Mouse (Mus musculus): ENCODE data around the gene Vpreb2. TPM values are rescaled to one million over a fixed set of nuclear protein-coding genes. Genes with fewer than 3 reads are reported as not detected.
A peak's percentile ranks its signal among the peaks of the same experiment; 100 is the strongest.
"Not testable (repeated sequence)": the region's sequence is repeated elsewhere in the genome, so short reads cannot be mapped to it uniquely, and the experiment has no call there.

Vpreb2 gene
- polyA plus RNA-seq, 1 experiment, result not detected

GRCm38 (mm10) chr16:17985078-17985477 is 4.8 kb downstream of the Vpreb2 start:
- TF ChIP-seq POLR2A (IDR thresholded peaks at IDR 0.05; ENCODE audit: borderline replicate concordance, low read depth, low read length) (no peak), CTCF (IDR thresholded peaks at IDR 0.05; ENCODE audit: low read depth, low read length) (no peak)
- H3K27ac ChIP-seq (ENCODE audit: insufficient read depth, low read depth, low read length), result no peak overlapping the region
- H3K4me3 ChIP-seq (ENCODE audit: insufficient read depth, low read length), result no peak overlapping the region
- H3K4me1 ChIP-seq (ENCODE audit: control insufficient read depth, insufficient read depth, low read length), result peaks cover 3% of the 10 kb centered on the region; the same call in 1 of the 2 replicates

- TF ChIP-seq POLR2A (IDR thresholded peaks at IDR 0.05; ENCODE audit: borderline replicate concordance, low read depth, low read length) (no peak), CTCF (IDR thresholded peaks at IDR 0.05; ENCODE audit: low read depth, low read length) (peak; percentile 80)
- H3K4me1 ChIP-seq (ENCODE audit: control insufficient read depth, insufficient read depth, low read length), result peaks cover 3% of the 10 kb centered on the region; the same call in 1 of the 2 replicates
- no peak overlapping the region for H3K4me3 ChIP-seq (ENCODE audit: insufficient read depth, low read length)
- H3K27ac ChIP-seq (ENCODE audit: insufficient read depth, low read depth, low read length), result no peak overlapping the region
Observed at GRCm38 (mm10) chr16:17986456-17987132, 6.4 kb downstream of the Vpreb2 start.

GRCm38 (mm10) chr16:17987703-17988102 is 7.5 kb downstream of the Vpreb2 start:
- H3K4me1 ChIP-seq (ENCODE audit: control insufficient read depth, insufficient read depth, low read length), result peaks cover 3% of the 10 kb centered on the region; the same call in 1 of the 2 replicates
- H3K4me3 ChIP-seq (ENCODE audit: insufficient read depth, low read length), result no peak overlapping the region
- TF ChIP-seq POLR2A (IDR thresholded peaks at IDR 0.05; ENCODE audit: borderline replicate concordance, low read depth, low read length), result no peak
- no peak for TF ChIP-seq CTCF (IDR thresholded peaks at IDR 0.05; ENCODE audit: low read depth, low read length)
- H3K27ac ChIP-seq (ENCODE audit: insufficient read depth, low read depth, low read length), result no peak overlapping the region

GRCm38 (mm10) chr16:17992321-17992720 is 12.1 kb downstream of the Vpreb2 start:
- not testable (repeated sequence) for H3K4me1 ChIP-seq (ENCODE audit: control insufficient read depth, insufficient read depth, low read length); H3K4me3 ChIP-seq (ENCODE audit: insufficient read depth, low read length); H3K27ac ChIP-seq (ENCODE audit: insufficient read depth, low read depth, low read length)

GRCm38 (mm10) chr16:17999668-18000067 is 19.4 kb downstream of the Vpreb2 start:
- H3K4me3 ChIP-seq (ENCODE audit: insufficient read depth, low read length), result no peak overlapping the region
- no peak overlapping the region for H3K27ac ChIP-seq (ENCODE audit: insufficient read depth, low read depth, low read length)
- no peak for TF ChIP-seq CTCF (IDR thresholded peaks at IDR 0.05; ENCODE audit: low read depth, low read length)
- no peak for TF ChIP-seq POLR2A (IDR thresholded peaks at IDR 0.05; ENCODE audit: borderline replicate concordance, low read depth, low read length)
- no peaks in the 10 kb centered on the region for H3K4me1 ChIP-seq (ENCODE audit: control insufficient read depth, insufficient read depth, low read length)

- Histone ChIP-seq H3K4me1 (ENCODE audit: control insufficient read depth, insufficient read depth, low read length) (no peaks in the 10 kb centered on the region), H3K4me3 (ENCODE audit: insufficient read depth, low read length) (no peak overlapping the region), H3K27ac (ENCODE audit: insufficient read depth, low read depth, low read length) (no peak overlapping the region)
- TF ChIP-seq POLR2A (IDR thresholded peaks at IDR 0.05; ENCODE audit: borderline replicate concordance, low read depth, low read length) (no peak), CTCF (IDR thresholded peaks at IDR 0.05; ENCODE audit: low read depth, low read length) (no peak)
Observed at GRCm38 (mm10) chr16:18004589-18004988, 24.4 kb downstream of the Vpreb2 start.

GRCm38 (mm10) chr16:18007083-18007482 is 26.9 kb downstream of the Vpreb2 start:
- Histone ChIP-seq H3K4me1 (ENCODE audit: control insufficient read depth, insufficient read depth, low read length) (no peaks in the 10 kb centered on the region), H3K27ac (ENCODE audit: insufficient read depth, low read depth, low read length) (no peak overlapping the region), H3K4me3 (ENCODE audit: insufficient read depth, low read length) (no peak overlapping the region)
- TF ChIP-seq POLR2A (IDR thresholded peaks at IDR 0.05; ENCODE audit: borderline replicate concordance, low read depth, low read length) (no peak), CTCF (IDR thresholded peaks at IDR 0.05; ENCODE audit: low read depth, low read length) (no peak)

- H3K27ac ChIP-seq (ENCODE audit: insufficient read depth, low read depth, low read length), result no peak overlapping the region
- no peak for TF ChIP-seq POLR2A (IDR thresholded peaks at IDR 0.05; ENCODE audit: borderline replicate concordance, low read depth, low read length)
- no peak for TF ChIP-seq CTCF (IDR thresholded peaks at IDR 0.05; ENCODE audit: low read depth, low read length)
- no peak overlapping the region for H3K4me3 ChIP-seq (ENCODE audit: insufficient read depth, low read length)
- H3K4me1 ChIP-seq (ENCODE audit: control insufficient read depth, insufficient read depth, low read length), result no peaks in the 10 kb centered on the region
Observed at GRCm38 (mm10) chr16:18011101-18011500, 30.9 kb downstream of the Vpreb2 start.

GRCm38 (mm10) chr16:18016482-18016881 is 36.3 kb downstream of the Vpreb2 start:
- not testable (repeated sequence) for H3K4me1 ChIP-seq (ENCODE audit: control insufficient read depth, insufficient read depth, low read length); H3K4me3 ChIP-seq (ENCODE audit: insufficient read depth, low read length); H3K27ac ChIP-seq (ENCODE audit: insufficient read depth, low read depth, low read length)

GRCm38 (mm10) chr16:18022780-18023557 is 42.7 kb downstream of the Vpreb2 start:
- no peak for TF ChIP-seq CTCF (IDR thresholded peaks at IDR 0.05; ENCODE audit: low read depth, low read length)
- no peak for TF ChIP-seq POLR2A (IDR thresholded peaks at IDR 0.05; ENCODE audit: borderline replicate concordance, low read depth, low read length)
- Histone ChIP-seq H3K27ac (ENCODE audit: insufficient read depth, low read depth, low read length) (no peak overlapping the region), H3K4me1 (ENCODE audit: control insufficient read depth, insufficient read depth, low read length) (no peaks in the 10 kb centered on the region), H3K4me3 (ENCODE audit: insufficient read depth, low read length) (no peak overlapping the region)

All from bone marrow macrophage, adult 2 months (primary cell).